Mouse (Mus musculus) stomach, embryonic 14.5 days (tissue): ENCODE data around the gene Ndufaf8. TPM values are rescaled to one million over a fixed set of nuclear protein-coding genes. Genes with fewer than 3 reads are reported as not detected.

Experiments used
- ATAC-seq: fragments of 200-750 bp; cut with Nextera tagmentation; 2 replicates; pipeline ENCODE4 v1.8.0; 2017; ENCODE audit warnings: low read depth, moderate TSS enrichment; ENCODE audit not compliant: insufficient number of reproducible peaks, insufficient read depth, low FRiP score
- H3K27ac ChIP-seq: fragments of 300-500 bp; sonication (generic); 2 replicates; pipeline ENCODE4 v1.5.1; 2014; ENCODE audit warnings: mild to moderate bottlenecking, low read length, moderate library complexity, mixed read lengths
- H3K27me3 ChIP-seq: fragments of 300-500 bp; sonication (generic); 2 replicates; pipeline ENCODE4 v1.6.1; 2014; ENCODE audit warnings: low read length, control low read depth, mixed read lengths; ENCODE audit not compliant: control insufficient read depth, insufficient read depth
- H3K36me3 ChIP-seq: fragments of 300-500 bp; sonication (generic); 2 replicates; pipeline ENCODE4 v1.6.1; 2014; ENCODE audit warnings: mild to moderate bottlenecking, control low read depth, low read length, moderate library complexity, mixed read lengths; ENCODE audit not compliant: control insufficient read depth, insufficient read depth
- H3K4me1 ChIP-seq: fragments of 300-500 bp; sonication (generic); 2 replicates; pipeline ENCODE4 v1.6.1; 2014; ENCODE audit warnings: low read length, control low read depth, mixed read lengths; ENCODE audit not compliant: control insufficient read depth, insufficient read depth
- H3K4me2 ChIP-seq: fragments of 300-500 bp; sonication (generic); replicated peaks from 2 replicates; pipeline ENCODE4 v1.6.1; 2014; ENCODE audit warnings: low read depth, low read length, control low read depth
- H3K4me3 ChIP-seq: fragments of 300-500 bp; sonication (generic); 2 replicates; pipeline ENCODE4 v1.5.1; 2014; ENCODE audit warnings: low read depth, low read length, control low read depth
- H3K9ac ChIP-seq: fragments of 300-500 bp; sonication (generic); replicated peaks from 2 replicates; pipeline ENCODE4 v1.6.1; 2014; ENCODE audit warnings: low read depth, mild to moderate bottlenecking, control low read depth, low read length, moderate library complexity, mixed read lengths
- H3K9me3 ChIP-seq: fragments of 300-500 bp; sonication (generic); 2 replicates; pipeline ENCODE4 v1.6.1; 2016; ENCODE audit warnings: low read depth, low read length, control low read depth; ENCODE audit not compliant: control insufficient read depth
- WGBS: fragments of 180-500 bp; shearing (Covaris S2); extraction: QIAGEN DNeasy Blood & Tissue Kit; methylation state at CpG from one replicate; pipeline ENCODE4 v1.1.7; 2014; 5-methylcytosine and 5-hydroxymethylcytosine counted together
- polyA plus RNA-seq: library from polyadenylated mRNA; unstranded; fragments of >200 nt; fragmentation: Nextera tagmentation; extraction: Ambion mirVana; gene quantifications from 2 replicates; pipeline ENCODE4 v1.2.1, GENCODE M21; 2014

The Ndufaf8 gene
- polyA plus RNA-seq, 1 experiment from 2014 or later: 82.6 TPM

DNA sequence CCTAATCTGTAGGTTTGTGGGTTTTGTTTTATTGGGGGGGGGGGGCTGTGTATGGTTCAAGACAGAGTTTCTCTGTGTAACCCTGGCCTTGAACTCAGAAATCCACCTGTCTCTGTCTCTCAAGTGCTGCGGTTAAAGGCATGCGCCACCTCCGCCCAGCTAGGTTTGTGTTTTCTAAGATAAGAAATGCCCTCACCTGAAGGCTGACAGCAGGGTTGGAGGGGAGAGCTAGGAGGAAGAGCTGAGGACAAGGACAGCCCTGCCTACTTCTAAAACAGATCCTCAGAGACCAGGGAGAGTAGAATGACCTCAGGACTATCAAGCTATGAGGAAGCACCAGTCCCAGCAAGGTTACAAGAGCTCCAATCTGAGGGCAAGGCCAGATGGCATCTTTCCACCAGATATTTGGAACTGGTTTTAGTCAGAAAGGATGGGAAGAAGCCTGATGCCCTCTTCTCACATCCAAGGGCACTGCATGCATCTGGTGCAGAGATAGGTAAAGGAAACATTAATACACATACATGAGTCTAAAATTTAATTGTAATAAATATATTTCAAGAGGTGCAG, 4.8 kb downstream of the Ndufaf8 start:
- Histone ChIP-seq H3K4me1 (0 out of 2 replicates have a peak, but pooled peaks cover 10% of the 10 kb centered on the region), H3K27ac (no peak overlapping the region), H3K36me3 (peaks cover 32% of the 10 kb centered on the region), H3K9me3 (no peaks in the 10 kb centered on the region), H3K4me3 (no peak overlapping the region), H3K9ac (no peak overlapping the region), H3K27me3 (no peaks in the 10 kb centered on the region), H3K4me2 (no peak overlapping the region)
- WGBS: 74% methylated on average over 3 of the region's 3 CpGs
- ATAC-seq: no peak

DNA sequence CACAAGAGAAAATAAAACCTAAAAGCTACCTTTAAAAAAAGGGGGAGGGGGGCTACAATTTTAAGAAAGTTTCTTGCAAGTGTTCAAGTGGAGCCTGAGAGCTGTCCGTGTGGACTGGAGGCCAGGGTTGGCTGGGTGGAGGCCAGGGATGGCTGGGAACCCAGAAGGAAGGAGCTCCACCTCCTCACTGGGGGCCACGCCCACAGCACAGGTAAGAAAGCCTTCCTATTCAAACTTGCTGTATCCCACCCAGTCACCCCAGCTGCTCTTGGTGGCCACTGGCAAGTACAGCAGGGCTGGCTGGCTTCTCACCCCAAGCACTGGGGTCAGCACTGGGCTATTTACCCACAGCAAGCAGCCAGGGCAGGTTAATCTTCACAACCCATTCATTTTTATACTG, 8.3 kb downstream of the Ndufaf8 start:
- no peak overlapping the region for H3K4me2 ChIP-seq
- ATAC-seq: no peak
- peaks cover 37% of the 10 kb centered on the region for H3K36me3 ChIP-seq
- H3K4me3 ChIP-seq: no peak overlapping the region
- WGBS: 58% methylated on average over 2 of the region's 2 CpGs
- H3K27me3 ChIP-seq: no peaks in the 10 kb centered on the region
- no peak overlapping the region for H3K9ac ChIP-seq
- no peak overlapping the region for H3K27ac ChIP-seq
- no peaks in the 10 kb centered on the region for H3K9me3 ChIP-seq
- no peaks in the 10 kb centered on the region for H3K4me1 ChIP-seq

DNA sequence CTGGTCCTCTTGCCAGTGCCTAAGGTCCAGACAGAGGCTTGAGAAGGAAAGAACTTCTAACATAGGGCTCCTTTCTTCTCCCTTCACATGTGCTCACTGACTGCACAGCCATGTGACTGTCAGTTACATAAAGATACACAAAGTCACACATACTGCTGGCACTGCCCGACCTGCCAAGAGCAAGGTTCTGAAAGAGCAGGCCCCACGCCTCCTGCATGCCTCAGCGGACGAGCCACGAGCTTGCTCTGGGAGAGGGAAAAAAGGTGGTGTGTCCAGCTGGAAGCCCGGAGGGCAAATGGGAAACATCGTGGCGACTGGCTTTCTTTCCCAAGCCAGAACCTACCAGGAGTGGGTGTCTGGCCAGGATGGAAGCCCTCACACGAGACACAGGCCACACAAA, 9.1 kb downstream of the Ndufaf8 start:
- Histone ChIP-seq H3K4me2 (no peak overlapping the region), H3K36me3 (peaks cover 37% of the 10 kb centered on the region), H3K27ac (no peak overlapping the region), H3K4me1 (no peaks in the 10 kb centered on the region), H3K9me3 (no peaks in the 10 kb centered on the region), H3K9ac (no peak overlapping the region), H3K4me3 (no peak overlapping the region), H3K27me3 (no peaks in the 10 kb centered on the region)
- no peak for ATAC-seq
- 81% methylated on average over 9 of the region's 9 CpGs for WGBS

DNA sequence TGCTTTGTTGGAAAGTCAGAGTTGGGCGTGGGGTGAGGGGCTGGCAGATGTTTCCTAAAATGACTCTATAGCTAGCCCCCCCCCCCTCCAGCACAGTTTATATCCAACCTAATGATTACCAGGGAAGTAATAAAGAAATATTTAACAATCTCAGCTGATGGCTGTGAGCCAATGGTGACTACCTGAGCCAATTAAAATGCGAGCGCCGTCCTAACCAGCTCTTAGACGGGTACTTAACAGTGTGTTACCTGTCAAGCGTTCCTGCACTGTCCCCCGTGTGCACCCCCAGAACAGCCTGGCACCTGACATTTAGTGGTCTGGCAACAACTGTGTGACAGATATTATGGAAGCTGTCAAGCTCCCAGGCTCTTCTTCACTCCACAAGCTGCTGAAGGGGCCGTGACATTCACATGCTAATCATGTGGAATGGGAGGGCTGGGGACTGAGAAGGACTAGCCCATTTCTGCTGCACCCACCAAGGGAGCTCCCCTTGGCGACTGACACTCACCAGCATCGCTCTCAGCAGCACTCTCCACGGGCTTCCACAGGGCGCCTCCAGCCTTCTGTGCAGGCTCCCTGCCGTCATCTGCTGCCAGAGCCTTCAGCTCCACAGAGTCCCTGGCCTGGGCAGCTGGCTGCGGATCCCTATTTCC, 11.0 kb downstream of the Ndufaf8 start:
- H3K4me1 ChIP-seq: no peaks in the 10 kb centered on the region
- H3K27ac ChIP-seq: no peak overlapping the region
- peaks cover 28% of the 10 kb centered on the region for H3K36me3 ChIP-seq
- no peak overlapping the region for H3K9ac ChIP-seq
- H3K9me3 ChIP-seq: no peaks in the 10 kb centered on the region
- H3K4me2 ChIP-seq: no peak overlapping the region
- no peak overlapping the region for H3K4me3 ChIP-seq
- no peaks in the 10 kb centered on the region for H3K27me3 ChIP-seq
- 77% methylated on average over 14 of the region's 14 CpGs for WGBS
- no peak for ATAC-seq

DNA sequence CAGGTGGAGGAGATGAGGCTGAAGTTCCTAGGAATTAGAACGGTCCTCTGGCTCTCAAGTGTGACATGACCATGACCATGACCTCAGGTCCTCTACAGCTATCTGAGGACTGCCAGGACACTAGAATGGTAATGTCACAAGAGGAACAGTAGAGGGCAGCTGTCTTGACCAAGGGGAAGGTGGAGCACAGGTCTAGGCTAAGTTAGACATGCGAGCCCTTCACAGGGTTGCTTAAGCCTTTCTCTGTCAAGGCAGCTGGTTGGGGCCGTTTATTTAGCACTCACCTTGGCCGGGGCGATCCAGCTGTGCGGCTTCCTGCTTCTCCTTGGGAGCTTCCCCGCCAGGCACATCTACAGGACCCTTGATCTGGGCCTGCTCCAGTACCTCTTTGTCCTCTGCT, 11.8 kb downstream of the Ndufaf8 start:
- WGBS: 66% methylated on average over 7 of the region's 7 CpGs
- H3K27ac ChIP-seq: no peak overlapping the region

DNA sequence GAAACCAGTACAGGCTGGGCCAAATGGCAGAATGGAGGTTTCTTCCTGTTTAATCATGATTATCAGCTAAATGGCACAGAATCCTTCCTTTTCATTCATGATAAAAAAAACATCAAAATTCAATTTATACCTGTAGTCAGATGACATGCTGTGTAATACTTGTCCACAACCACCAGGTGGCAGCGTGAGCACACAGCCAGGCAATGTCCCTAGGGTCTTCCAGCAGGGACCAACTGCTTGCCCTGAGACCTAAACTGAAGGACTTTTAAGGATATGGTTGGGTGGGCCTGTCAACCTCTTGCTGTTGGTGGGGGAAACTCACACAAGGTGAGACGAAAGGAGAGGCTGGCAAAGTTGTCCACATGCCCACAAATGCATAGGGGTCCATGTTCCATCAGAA, 12.3 kb downstream of the Ndufaf8 start:
- no peak for ATAC-seq
- no peaks in the 10 kb centered on the region for H3K9me3 ChIP-seq
- H3K27me3 ChIP-seq: no peaks in the 10 kb centered on the region
- no peak overlapping the region for H3K27ac ChIP-seq
- 3% methylated on average over 2 of the region's 2 CpGs for WGBS
- H3K36me3 ChIP-seq: peaks cover 15% of the 10 kb centered on the region
- no peak overlapping the region for H3K4me2 ChIP-seq
- no peaks in the 10 kb centered on the region for H3K4me1 ChIP-seq
- no peak overlapping the region for H3K4me3 ChIP-seq
- H3K9ac ChIP-seq: no peak overlapping the region

More for the DNA sequence above, 11.8 kb downstream of the Ndufaf8 start:
- Histone ChIP-seq H3K4me2 (no peak overlapping the region), H3K27me3 (no peaks in the 10 kb centered on the region), H3K9me3 (no peaks in the 10 kb centered on the region), H3K36me3 (peaks cover 20% of the 10 kb centered on the region), H3K9ac (no peak overlapping the region), H3K4me1 (no peaks in the 10 kb centered on the region), H3K4me3 (no peak overlapping the region)
- no peak for ATAC-seq

DNA sequence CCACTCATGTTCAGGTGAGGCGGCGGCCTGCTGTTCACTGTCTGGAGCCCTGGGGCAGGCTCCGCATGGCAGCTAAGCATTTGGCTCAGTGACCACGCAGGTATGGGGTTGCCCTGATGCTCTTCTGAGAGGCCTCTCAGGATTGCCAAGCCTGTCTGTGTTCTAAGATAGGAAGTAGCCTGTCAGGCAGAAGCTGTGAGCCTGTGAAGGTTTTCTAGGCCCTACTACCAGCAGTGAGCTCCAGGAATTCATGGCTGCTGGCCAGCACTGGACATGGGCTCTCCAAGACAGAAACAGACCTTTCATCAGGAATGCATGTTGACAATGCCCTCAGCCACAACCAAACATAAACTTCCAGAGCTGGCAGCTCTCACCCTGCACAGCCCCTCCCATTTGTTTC, 13.4 kb downstream of the Ndufaf8 start:
- Histone ChIP-seq H3K9me3 (no peaks in the 10 kb centered on the region), H3K4me1 (no peaks in the 10 kb centered on the region), H3K4me2 (no peak overlapping the region), H3K4me3 (no peak overlapping the region), H3K36me3 (peaks cover 18% of the 10 kb centered on the region), H3K9ac (no peak overlapping the region), H3K27me3 (no peaks in the 10 kb centered on the region), H3K27ac (no peak overlapping the region)
- no peak for ATAC-seq
- WGBS: 88% methylated on average over 4 of the region's 4 CpGs

DNA sequence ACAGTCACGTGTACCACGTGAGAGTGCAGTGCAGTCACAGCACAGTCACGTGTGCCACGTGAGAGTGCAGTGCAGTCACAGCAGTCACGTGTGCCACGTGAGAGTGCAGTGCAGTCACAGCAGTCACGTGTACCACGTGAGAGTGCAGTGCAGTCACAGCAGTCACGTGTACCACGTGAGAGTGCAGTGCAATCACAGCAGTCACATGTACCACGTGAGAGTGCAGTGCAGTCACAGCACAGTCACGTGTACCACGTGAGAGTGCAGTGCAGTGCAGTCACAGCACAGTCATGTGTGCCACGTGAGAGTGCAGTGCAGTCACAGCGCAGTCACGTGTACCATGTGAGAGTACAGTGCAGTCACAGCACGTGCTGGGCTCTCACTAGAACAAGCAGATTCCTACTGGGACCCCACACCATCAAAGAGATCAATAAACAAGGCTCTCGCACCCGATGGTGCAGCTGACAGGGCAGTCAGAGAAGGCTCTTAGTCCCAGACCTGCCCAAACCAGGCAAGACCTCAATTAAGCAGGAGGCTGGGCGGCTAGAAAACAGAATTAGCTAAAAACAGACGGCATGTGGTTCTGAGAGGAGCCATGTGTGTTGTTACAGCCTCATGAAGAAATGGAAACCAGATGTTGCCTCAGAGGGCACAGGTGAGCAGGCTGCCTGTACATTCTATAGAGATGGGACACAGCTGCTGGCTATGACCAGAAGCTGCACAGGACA, 15.9 kb downstream of the Ndufaf8 start:
- Histone ChIP-seq H3K36me3 (peaks cover 14% of the 10 kb centered on the region), H3K9ac (no peak overlapping the region), H3K4me3 (no peak overlapping the region), H3K27ac (no peak overlapping the region), H3K4me2 (no peak overlapping the region), H3K9me3 (no peaks in the 10 kb centered on the region), H3K27me3 (no peaks in the 10 kb centered on the region), H3K4me1 (no peaks in the 10 kb centered on the region)
- WGBS: 83% methylated on average over 21 of the region's 21 CpGs
- ATAC-seq: no peak
